Mouse (Mus musculus) thymus, postnatal 4 days (tissue): ENCODE results near the gene Tec.

ENCODE experiments used
- DNase-seq: peaks from one replicate; pipeline ENCODE4 v3.0.0; 2021

The Tec gene

GRCm38 (mm10) chr5:72888260-72888659, 20.0 kb upstream of the Tec start:
- no peak for DNase-seq

- DNase-seq = no peak
Observed at GRCm38 (mm10) chr5:72886458-72887222, 18.4 kb upstream of the Tec start.

- DNase-seq = no peak
Observed at GRCm38 (mm10) chr5:72883706-72884105, 15.4 kb upstream of the Tec start.

GRCm38 (mm10) chr5:72882412-72882765, 14.1 kb upstream of the Tec start:
- DNase-seq = no peak

- no peak for DNase-seq
Observed at GRCm38 (mm10) chr5:72881748-72882411, 13.6 kb upstream of the Tec start.

GRCm38 (mm10) chr5:72879736-72880135, 11.5 kb upstream of the Tec start:
- DNase-seq = no peak

GRCm38 (mm10) chr5:72871114-72871513, 2.8 kb upstream of the Tec start:
- DNase-seq = peak; percentile 46

GRCm38 (mm10) chr5:72869779-72870608, 1.7 kb upstream of the Tec start:
- no peak for DNase-seq

GRCm38 (mm10) chr5:72867036-72867672, 1.1 kb downstream of the Tec start:
- DNase-seq = no peak

GRCm38 (mm10) chr5:72866260-72866905, 1.9 kb downstream of the Tec start:
- DNase-seq = no peak

- DNase-seq = no peak
Observed at GRCm38 (mm10) chr5:72864654-72865178, 3.6 kb downstream of the Tec start.

- DNase-seq = peak; percentile 60
Observed at GRCm38 (mm10) chr5:72863166-72863565, 5.1 kb downstream of the Tec start.

GRCm38 (mm10) chr5:72861726-72862385, 6.4 kb downstream of the Tec start:
- DNase-seq = no peak

GRCm38 (mm10) chr5:72860899-72861298, 7.4 kb downstream of the Tec start:
- no peak for DNase-seq

- DNase-seq = no peak
Observed at GRCm38 (mm10) chr5:72858306-72858705, 10.0 kb downstream of the Tec start.

GRCm38 (mm10) chr5:72857756-72858155, 10.5 kb downstream of the Tec start:
- DNase-seq = no peak

GRCm38 (mm10) chr5:72856255-72856878, 11.9 kb downstream of the Tec start:
- DNase-seq = no peak

GRCm38 (mm10) chr5:72855685-72856124, 12.6 kb downstream of the Tec start:
- no peak for DNase-seq

GRCm38 (mm10) chr5:72854141-72854990, 13.9 kb downstream of the Tec start:
- no peak for DNase-seq

GRCm38 (mm10) chr5:72853365-72853764, 14.9 kb downstream of the Tec start:
- DNase-seq = no peak
